Mouse (Mus musculus) lung, adult 2 months (tissue): ENCODE measurements around the gene Clasrp.

Source experiments
- CTCF ChIP-seq: fragments of 200-500 bp; IDR thresholded peaks from 2 replicates; pipeline ENCODE4 v1.5.1; 2011; ENCODE audit warnings: mild to moderate bottlenecking, low read length, control low read depth; ENCODE audit not compliant: insufficient read depth
- POLR2A ChIP-seq: fragments of 200-500 bp; IDR thresholded peaks from 2 replicates; pipeline ENCODE4 v1.6.1; 2011; ENCODE audit warnings: low read depth, mild to moderate bottlenecking, control low read depth, low read length, borderline replicate concordance; ENCODE audit errors: extremely low read depth

DNA sequence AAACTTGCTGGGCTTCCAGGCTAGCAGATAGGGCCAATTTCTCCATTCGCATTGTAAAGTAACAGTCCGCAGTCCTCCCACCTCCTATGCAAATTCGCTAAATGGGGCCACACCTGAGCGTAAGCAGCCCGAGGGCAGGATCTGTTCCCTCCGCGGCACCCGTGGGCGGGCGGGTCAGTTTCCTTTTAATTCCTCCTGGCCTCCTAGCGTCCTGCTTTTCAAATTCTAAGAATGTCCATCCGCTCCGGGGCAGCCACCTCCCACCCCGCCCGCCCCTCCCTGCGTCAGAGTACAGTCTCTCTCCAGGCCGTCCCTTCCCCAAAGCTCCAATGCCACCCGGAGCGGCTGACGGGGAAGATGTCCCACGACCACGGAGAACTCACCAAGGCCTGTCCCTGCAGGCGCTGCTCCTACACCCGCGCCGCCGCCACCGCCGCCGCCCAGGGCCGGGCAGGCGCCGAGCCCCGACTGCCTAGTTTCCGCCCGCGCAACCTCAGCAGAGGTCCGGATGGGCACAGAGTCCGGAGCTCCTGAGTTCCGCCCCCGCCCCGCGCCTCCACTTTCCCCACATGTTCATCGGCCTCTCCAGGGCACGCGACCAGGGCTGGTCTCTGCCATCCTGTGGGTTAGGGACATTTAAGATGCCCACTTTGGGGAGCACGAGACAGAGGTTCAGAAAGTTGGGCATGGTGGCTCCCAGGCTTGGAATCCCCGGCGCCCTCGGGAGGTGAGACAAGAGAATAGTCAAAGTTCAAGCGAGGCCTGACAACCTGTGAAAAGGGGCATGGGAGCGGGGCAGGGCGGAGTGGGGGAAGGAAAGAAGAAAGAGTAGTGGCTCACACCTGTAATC, 31.1 kb downstream of the Clasrp start:
- peak; percentile 82 for TF ChIP-seq POLR2A
- no peak for TF ChIP-seq CTCF
